Mouse (Mus musculus): ENCODE measurements at regions not wholly inside any gene's neighbourhood (a gene's known extent, or its start where the extent isn't known, plus 50 kb on each side); places are given as distances from the start of the nearest gene placed in this dataset.
A peak's percentile ranks its signal among the peaks of the same experiment; 100 is the strongest.

DNA sequence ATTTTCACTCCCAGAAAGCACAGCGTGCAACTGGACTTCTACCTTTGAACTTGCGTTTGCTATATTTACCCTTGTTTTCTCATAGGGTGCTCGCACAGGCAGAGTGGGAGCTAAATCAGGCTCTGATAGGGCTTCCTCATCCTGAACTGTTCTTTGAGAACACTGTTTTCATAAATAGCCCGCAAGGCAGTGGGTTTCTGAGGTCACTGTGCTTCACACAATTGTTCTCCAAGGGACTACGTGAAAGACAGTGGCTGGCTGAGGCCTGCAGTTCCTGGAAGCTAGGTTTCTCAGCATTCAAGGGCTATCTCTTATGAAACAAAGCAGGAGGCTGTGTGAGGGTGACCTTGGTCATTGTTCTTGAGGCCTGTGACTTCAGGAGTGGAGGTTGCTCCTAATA, 301.7 kb downstream of the Plk2 start:
- H3K27me3 ChIP-seq (ENCODE audit: insufficient read depth, low read length), result no peaks in the 10 kb centered on the region
- TF ChIP-seq CTCF (IDR thresholded peaks at IDR 0.05; ENCODE audit: low read depth), result no peak
- H3K27ac ChIP-seq (ENCODE audit: low read depth, low read length), result no peak overlapping the region
- no peak overlapping the region for H3K9ac ChIP-seq
- ATAC-seq (no peak), DNase-seq (no peak)
- H3K4me1 ChIP-seq (ENCODE audit: insufficient read depth), result no peaks in the 10 kb centered on the region
- WGBS, result 80% methylated on average over 5 of the region's 5 CpGs
- no peak overlapping the region for H3K4me2 ChIP-seq (ENCODE audit: low read depth)
- no peaks in the 10 kb centered on the region for H3K9me3 ChIP-seq (ENCODE audit: low read length)
- H3K36me3 ChIP-seq (ENCODE audit: insufficient read depth), result no peaks in the 10 kb centered on the region
- H3K4me3 ChIP-seq (ENCODE audit: low read depth, low read length), result no peak overlapping the region

- Histone ChIP-seq H3K4me1 (ENCODE audit: insufficient read depth) (no peaks in the 10 kb centered on the region), H3K4me3 (ENCODE audit: low read depth, low read length) (no peak overlapping the region), H3K27me3 (ENCODE audit: insufficient read depth, low read length) (no peaks in the 10 kb centered on the region), H3K9me3 (ENCODE audit: low read length) (no peaks in the 10 kb centered on the region), H3K4me2 (ENCODE audit: low read depth) (no peak overlapping the region), H3K27ac (ENCODE audit: low read depth, low read length) (no peak overlapping the region), H3K36me3 (ENCODE audit: insufficient read depth) (no peaks in the 10 kb centered on the region), H3K9ac (no peak overlapping the region)
- WGBS, result 25% methylated on average over 2 of the region's 2 CpGs
- TF ChIP-seq CTCF (IDR thresholded peaks at IDR 0.05; ENCODE audit: low read depth), result 0 out of 2 replicates have a peak, but pooled peaks have one; percentile 10
- peak; percentile 73 for DNase-seq
- ATAC-seq, result peak; percentile 73
Observed at GRCm38 (mm10) chr13:110704261-110704660, 309.4 kb downstream of the Plk2 start.

DNA sequence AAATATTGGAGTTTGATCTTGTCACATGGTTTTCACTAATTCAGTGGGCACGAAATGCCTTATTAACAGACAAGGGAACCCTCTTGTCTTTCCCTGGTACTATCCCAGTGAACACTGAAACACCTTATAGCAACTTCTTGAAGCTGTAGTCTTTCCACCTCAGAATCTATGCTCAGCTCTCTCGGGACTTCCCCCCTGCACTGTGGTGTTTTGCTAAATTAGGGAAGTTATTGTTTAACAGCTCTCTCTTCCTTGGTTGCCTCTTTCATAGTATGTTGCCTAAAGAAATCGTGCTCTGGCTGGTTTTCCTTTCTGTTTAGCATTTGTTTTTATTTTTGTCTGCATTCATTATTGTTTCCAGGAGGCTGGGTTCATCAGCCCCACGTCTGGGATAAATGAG, 316.0 kb downstream of the Plk2 start:
- H3K27ac ChIP-seq (ENCODE audit: low read depth, low read length), result no peak overlapping the region
- H3K4me2 ChIP-seq (ENCODE audit: low read depth), result no peak overlapping the region
- H3K27me3 ChIP-seq (ENCODE audit: insufficient read depth, low read length), result no peaks in the 10 kb centered on the region
- DNase-seq, result no peak
- H3K4me3 ChIP-seq (ENCODE audit: low read depth, low read length), result no peak overlapping the region
- no peaks in the 10 kb centered on the region for H3K36me3 ChIP-seq (ENCODE audit: insufficient read depth)
- WGBS, result 58% methylated on average over 4 of the region's 4 CpGs
- no peak for TF ChIP-seq CTCF (IDR thresholded peaks at IDR 0.05; ENCODE audit: low read depth)
- no peak overlapping the region for H3K9ac ChIP-seq
- H3K4me1 ChIP-seq (ENCODE audit: insufficient read depth), result no peaks in the 10 kb centered on the region
- H3K9me3 ChIP-seq (ENCODE audit: low read length), result no peaks in the 10 kb centered on the region
- no peak for ATAC-seq

GRCm38 (mm10) chr13:110712527-110712926, 317.7 kb downstream of the Plk2 start:
- Histone ChIP-seq H3K4me3 (ENCODE audit: low read depth, low read length) (no peak overlapping the region), H3K27me3 (ENCODE audit: insufficient read depth, low read length) (no peaks in the 10 kb centered on the region), H3K4me1 (ENCODE audit: insufficient read depth) (no peaks in the 10 kb centered on the region), H3K27ac (ENCODE audit: low read depth, low read length) (no peak overlapping the region), H3K4me2 (ENCODE audit: low read depth) (no peak overlapping the region), H3K9me3 (ENCODE audit: low read length) (no peaks in the 10 kb centered on the region), H3K36me3 (ENCODE audit: insufficient read depth) (no peaks in the 10 kb centered on the region), H3K9ac (no peak overlapping the region)
- no peak for DNase-seq
- 55% methylated on average over 3 of the region's 3 CpGs for WGBS
- TF ChIP-seq CTCF (IDR thresholded peaks at IDR 0.05; ENCODE audit: low read depth), result no peak
- no peak for ATAC-seq

DNA sequence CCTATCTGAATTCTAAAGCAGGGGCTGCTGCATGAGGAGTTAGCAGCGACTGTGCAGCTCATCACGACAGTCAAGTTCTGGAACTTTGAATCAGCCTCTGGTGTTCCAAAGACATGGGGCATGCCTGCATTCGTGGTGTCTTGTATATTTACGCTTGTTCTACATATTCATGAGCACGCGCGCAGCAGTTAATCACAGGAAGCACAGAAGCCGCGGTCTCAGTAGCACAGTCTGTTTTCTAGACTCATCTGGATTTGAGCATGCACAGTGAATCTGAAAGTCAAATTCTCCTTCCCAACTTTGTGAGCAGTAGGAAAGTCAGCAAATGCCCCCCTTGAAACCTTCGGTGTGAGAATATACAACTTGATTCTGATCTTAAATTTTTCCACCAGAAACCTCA, 327.3 kb downstream of the Plk2 start:
- WGBS, result 57% methylated on average over 10 of the region's 10 CpGs
- no peaks in the 10 kb centered on the region for H3K9me3 ChIP-seq (ENCODE audit: low read length)
- no peak for TF ChIP-seq CTCF (IDR thresholded peaks at IDR 0.05; ENCODE audit: low read depth)
- DNase-seq, result no peak
- peak; percentile 25; the same call in 1 of the 2 replicates for ATAC-seq
- H3K4me2 ChIP-seq (ENCODE audit: low read depth), result no peak overlapping the region
- no peak overlapping the region for H3K9ac ChIP-seq
- H3K4me1 ChIP-seq (ENCODE audit: insufficient read depth), result no peaks in the 10 kb centered on the region
- no peak overlapping the region for H3K27ac ChIP-seq (ENCODE audit: low read depth, low read length)
- H3K36me3 ChIP-seq (ENCODE audit: insufficient read depth), result no peaks in the 10 kb centered on the region
- H3K4me3 ChIP-seq (ENCODE audit: low read depth, low read length), result no peak overlapping the region
- no peaks in the 10 kb centered on the region for H3K27me3 ChIP-seq (ENCODE audit: insufficient read depth, low read length)

DNA sequence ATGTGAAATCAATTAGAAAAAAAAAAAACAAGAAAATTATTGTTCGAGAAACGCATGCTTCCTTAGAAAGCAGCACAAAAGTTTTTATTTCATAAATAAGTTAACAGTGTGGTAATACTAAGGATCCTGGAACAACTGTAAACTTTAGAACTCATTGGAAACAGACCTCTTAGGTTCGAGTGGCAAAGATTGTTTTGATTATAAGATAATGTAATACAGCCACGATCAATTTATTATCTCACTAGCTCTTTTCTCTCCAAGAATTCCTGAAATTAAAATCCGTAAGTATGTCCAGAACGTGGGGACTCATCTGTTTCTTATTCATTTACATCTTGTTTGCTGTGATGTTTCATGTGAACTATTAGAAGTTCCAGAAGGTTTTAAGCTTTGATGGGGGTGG, 327.9 kb downstream of the Plk2 start:
- Histone ChIP-seq H3K4me2 (ENCODE audit: low read depth) (no peak overlapping the region), H3K27me3 (ENCODE audit: insufficient read depth, low read length) (no peaks in the 10 kb centered on the region), H3K27ac (ENCODE audit: low read depth, low read length) (no peak overlapping the region), H3K36me3 (ENCODE audit: insufficient read depth) (no peaks in the 10 kb centered on the region), H3K9ac (no peak overlapping the region), H3K4me3 (ENCODE audit: low read depth, low read length) (no peak overlapping the region), H3K4me1 (ENCODE audit: insufficient read depth) (no peaks in the 10 kb centered on the region), H3K9me3 (ENCODE audit: low read length) (no peaks in the 10 kb centered on the region)
- TF ChIP-seq CTCF (IDR thresholded peaks at IDR 0.05; ENCODE audit: low read depth), result no peak
- DNase-seq (no peak), ATAC-seq (no peak)
- WGBS, result 63% methylated on average over 6 of the region's 6 CpGs

DNA sequence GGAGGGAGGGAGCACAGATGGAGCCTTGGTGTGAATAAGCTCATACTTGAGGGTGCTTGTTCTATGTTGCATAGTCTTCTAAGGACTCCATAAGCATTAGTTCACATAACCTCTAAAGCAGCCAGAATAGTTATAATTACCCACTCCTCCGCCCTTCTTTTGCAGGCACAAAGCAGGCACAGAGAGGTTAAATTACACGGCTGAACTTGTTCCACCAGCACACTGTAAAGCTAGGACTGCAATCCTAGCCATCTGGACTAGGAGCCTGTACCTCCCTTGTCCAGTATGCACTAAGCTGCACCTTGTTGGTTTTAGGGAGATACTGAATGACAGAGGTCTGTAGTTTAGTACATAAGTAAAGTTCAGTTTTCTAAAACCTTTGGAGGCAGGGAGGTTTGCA, 330.0 kb downstream of the Plk2 start:
- no peaks in the 10 kb centered on the region for H3K4me1 ChIP-seq (ENCODE audit: insufficient read depth)
- no peak overlapping the region for H3K4me2 ChIP-seq (ENCODE audit: low read depth)
- ATAC-seq (no peak), DNase-seq (no peak)
- H3K27me3 ChIP-seq (ENCODE audit: insufficient read depth, low read length), result no peaks in the 10 kb centered on the region
- no peaks in the 10 kb centered on the region for H3K36me3 ChIP-seq (ENCODE audit: insufficient read depth)
- H3K9ac ChIP-seq, result no peak overlapping the region
- H3K9me3 ChIP-seq (ENCODE audit: low read length), result no peaks in the 10 kb centered on the region
- H3K4me3 ChIP-seq (ENCODE audit: low read depth, low read length), result no peak overlapping the region
- no peak for TF ChIP-seq CTCF (IDR thresholded peaks at IDR 0.05; ENCODE audit: low read depth)
- WGBS, result 84% methylated on average over 2 of the region's 2 CpGs
- no peak overlapping the region for H3K27ac ChIP-seq (ENCODE audit: low read depth, low read length)

- no peak for ATAC-seq
- Histone ChIP-seq H3K4me2 (ENCODE audit: low read depth) (no peak overlapping the region), H3K27me3 (ENCODE audit: insufficient read depth, low read length) (no peaks in the 10 kb centered on the region), H3K36me3 (ENCODE audit: insufficient read depth) (no peaks in the 10 kb centered on the region), H3K9ac (no peak overlapping the region), H3K9me3 (ENCODE audit: low read length) (no peaks in the 10 kb centered on the region), H3K4me1 (ENCODE audit: insufficient read depth) (no peaks in the 10 kb centered on the region), H3K27ac (ENCODE audit: low read depth, low read length) (no peak overlapping the region), H3K4me3 (ENCODE audit: low read depth, low read length) (no peak overlapping the region)
- no peak for TF ChIP-seq CTCF (IDR thresholded peaks at IDR 0.05; ENCODE audit: low read depth)
- 85% methylated on average over 3 of the region's 3 CpGs for WGBS
- no peak for DNase-seq
Observed at GRCm38 (mm10) chr13:110725821-110726220, 331.0 kb downstream of the Plk2 start.

Data from forebrain, postnatal 0 days (tissue).